Mouse (Mus musculus): Measurements from ENCODE around the gene Kcnab1. TPM values are rescaled to one million over a fixed set of nuclear protein-coding genes. Genes with fewer than 3 reads are reported as not detected.

Kcnab1 gene
- polyA plus RNA-seq, 1 experiment: 1.1 TPM

DNA sequence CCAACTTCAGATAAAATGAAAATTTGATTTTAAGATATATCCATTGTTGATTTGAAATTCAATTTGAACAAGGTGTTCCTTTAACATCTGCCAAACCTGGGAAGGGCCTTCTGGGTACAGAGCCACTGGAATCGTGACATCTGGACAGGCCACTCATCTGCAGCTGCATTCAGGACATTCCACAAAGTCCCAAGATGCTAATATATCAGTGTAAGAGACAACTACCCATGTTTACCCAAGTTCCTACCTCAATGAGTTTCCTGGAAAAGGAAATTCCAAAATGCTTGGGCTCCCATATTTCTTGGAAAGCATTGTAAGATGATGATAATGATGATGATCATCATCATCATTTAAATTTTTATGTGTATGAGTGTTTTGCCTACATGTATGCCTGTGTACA, 91.4 kb downstream of the Kcnab1 start:
- H3K4me3 ChIP-seq (replicated peaks; ENCODE audit: extremely low read depth, low read depth, low read length): no peak overlapping the region
- DNase-seq: no peak
- H3K4me1 ChIP-seq (ENCODE audit: control insufficient read depth, insufficient read depth, low read length): no peaks in the 10 kb centered on the region
- WGBS: 61% methylated on average over 1 of the region's 1 CpGs
- no peak for TF ChIP-seq CTCF (IDR thresholded peaks at IDR 0.05; ENCODE audit: insufficient read depth, low read length)
- no peak for TF ChIP-seq POLR2A (IDR thresholded peaks at IDR 0.05; ENCODE audit: borderline replicate concordance, extremely low read depth, low read depth, low read length)

DNA sequence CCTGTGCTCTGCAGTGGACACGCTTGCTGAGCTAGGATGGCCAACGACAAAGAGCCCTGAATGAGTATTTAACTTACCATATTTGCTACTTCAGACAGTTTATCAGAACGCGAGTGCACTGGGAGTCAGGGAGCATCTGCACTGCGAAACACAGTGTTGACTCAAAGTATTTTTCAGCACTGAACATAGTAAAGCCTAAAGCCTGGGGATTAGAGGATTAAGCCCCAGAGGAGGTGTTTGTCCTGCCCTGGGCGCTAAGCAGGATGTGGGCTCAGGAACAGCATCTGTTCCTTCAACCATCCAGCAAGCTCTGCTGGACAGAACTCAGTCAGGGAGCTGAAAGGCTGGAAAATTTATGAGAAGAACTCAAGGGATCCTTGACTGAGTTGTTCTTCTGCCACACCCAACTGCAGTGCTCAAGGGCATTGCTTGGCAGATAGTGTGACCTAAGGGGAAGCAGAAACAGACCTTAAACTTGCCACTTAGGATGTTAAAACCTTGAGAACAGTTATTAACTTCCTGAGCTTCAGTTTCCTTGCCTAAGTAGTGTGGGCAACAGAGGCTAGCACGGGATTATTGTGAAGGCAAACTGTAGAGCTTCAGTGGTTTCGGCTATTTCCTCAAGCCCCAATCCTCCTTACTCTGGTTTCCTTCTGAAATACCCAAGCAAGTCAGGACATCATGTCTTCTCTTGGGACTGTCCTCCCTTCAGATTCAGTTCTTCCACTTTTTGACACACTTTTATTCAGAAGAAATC, 94.4 kb downstream of the Kcnab1 start:
- TF ChIP-seq POLR2A (IDR thresholded peaks at IDR 0.05; ENCODE audit: borderline replicate concordance, extremely low read depth, low read depth, low read length) (no peak), CTCF (IDR thresholded peaks at IDR 0.05; ENCODE audit: insufficient read depth, low read length) (no peak)
- 57% methylated on average over 8 of the region's 8 CpGs for WGBS
- Histone ChIP-seq H3K4me1 (ENCODE audit: control insufficient read depth, insufficient read depth, low read length) (no peaks in the 10 kb centered on the region), H3K4me3 (replicated peaks; ENCODE audit: extremely low read depth, low read depth, low read length) (no peak overlapping the region)
- no peak for DNase-seq

GRCm38 (mm10) chr3:65204356-65205075, 95.3 kb downstream of the Kcnab1 start:
- TF ChIP-seq CTCF (IDR thresholded peaks at IDR 0.05; ENCODE audit: insufficient read depth, low read length) (no peak), POLR2A (IDR thresholded peaks at IDR 0.05; ENCODE audit: borderline replicate concordance, extremely low read depth, low read depth, low read length) (no peak)
- no peak overlapping the region for H3K4me3 ChIP-seq (replicated peaks; ENCODE audit: extremely low read depth, low read depth, low read length)
- H3K4me1 ChIP-seq (ENCODE audit: control insufficient read depth, insufficient read depth, low read length): no peaks in the 10 kb centered on the region
- 78% methylated on average over 6 of the region's 6 CpGs for WGBS
- DNase-seq: no peak

- no peak for TF ChIP-seq POLR2A (IDR thresholded peaks at IDR 0.05; ENCODE audit: borderline replicate concordance, extremely low read depth, low read depth, low read length)
- no peak for TF ChIP-seq CTCF (IDR thresholded peaks at IDR 0.05; ENCODE audit: insufficient read depth, low read length)
- Histone ChIP-seq H3K4me3 (replicated peaks; ENCODE audit: extremely low read depth, low read depth, low read length) (no peak overlapping the region), H3K4me1 (ENCODE audit: control insufficient read depth, insufficient read depth, low read length) (no peaks in the 10 kb centered on the region)
- DNase-seq: no peak
- WGBS: 69% methylated on average over 8 of the region's 8 CpGs
Observed at GRCm38 (mm10) chr3:65205539-65206020, 96.4 kb downstream of the Kcnab1 start.

DNA sequence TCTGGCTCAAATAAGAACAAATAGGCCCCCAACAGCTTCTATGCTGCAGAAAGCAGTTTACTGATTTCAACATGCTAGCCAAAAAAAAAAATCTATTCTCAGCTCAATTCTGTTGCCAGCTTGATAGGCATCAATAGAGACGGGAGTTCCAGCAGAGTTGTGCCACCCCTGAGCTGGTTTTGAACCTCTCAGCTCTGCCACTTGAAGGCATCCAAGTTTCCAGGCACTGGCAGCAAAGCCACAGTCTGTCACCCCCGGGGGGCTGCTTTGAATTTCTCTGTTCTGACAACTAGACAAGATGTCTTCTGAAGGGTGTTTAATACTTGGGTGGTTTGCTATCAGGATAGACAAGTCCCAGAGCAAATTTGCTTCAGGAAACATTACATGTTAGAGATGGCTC, 104.5 kb downstream of the Kcnab1 start:
- no peak for TF ChIP-seq CTCF (IDR thresholded peaks at IDR 0.05; ENCODE audit: insufficient read depth, low read length)
- TF ChIP-seq POLR2A (IDR thresholded peaks at IDR 0.05; ENCODE audit: borderline replicate concordance, extremely low read depth, low read depth, low read length): no peak
- Histone ChIP-seq H3K4me1 (ENCODE audit: control insufficient read depth, insufficient read depth, low read length) (no peaks in the 10 kb centered on the region), H3K4me3 (replicated peaks; ENCODE audit: extremely low read depth, low read depth, low read length) (no peak overlapping the region)
- WGBS: 58% methylated on average over 2 of the region's 2 CpGs
- no peak for DNase-seq

GRCm38 (mm10) chr3:65214635-65215034, 105.5 kb downstream of the Kcnab1 start:
- Histone ChIP-seq H3K4me1 (ENCODE audit: control insufficient read depth, insufficient read depth, low read length) (no peaks in the 10 kb centered on the region), H3K4me3 (replicated peaks; ENCODE audit: extremely low read depth, low read depth, low read length) (no peak overlapping the region)
- WGBS: 57% methylated on average over 2 of the region's 2 CpGs
- DNase-seq: no peak
- TF ChIP-seq POLR2A (IDR thresholded peaks at IDR 0.05; ENCODE audit: borderline replicate concordance, extremely low read depth, low read depth, low read length): no peak
- TF ChIP-seq CTCF (IDR thresholded peaks at IDR 0.05; ENCODE audit: insufficient read depth, low read length): no peak

- no peak for DNase-seq
- H3K4me1 ChIP-seq (ENCODE audit: control insufficient read depth, insufficient read depth, low read length): no peaks in the 10 kb centered on the region
- WGBS: 83% methylated on average over 7 of the region's 7 CpGs
- no peak overlapping the region for H3K4me3 ChIP-seq (replicated peaks; ENCODE audit: extremely low read depth, low read depth, low read length)
- no peak for TF ChIP-seq CTCF (IDR thresholded peaks at IDR 0.05; ENCODE audit: insufficient read depth, low read length)
- no peak for TF ChIP-seq POLR2A (IDR thresholded peaks at IDR 0.05; ENCODE audit: borderline replicate concordance, extremely low read depth, low read depth, low read length)
Observed at GRCm38 (mm10) chr3:65217673-65218579, 108.7 kb downstream of the Kcnab1 start.

- no peak for TF ChIP-seq POLR2A (IDR thresholded peaks at IDR 0.05; ENCODE audit: borderline replicate concordance, extremely low read depth, low read depth, low read length)
- TF ChIP-seq CTCF (IDR thresholded peaks at IDR 0.05; ENCODE audit: insufficient read depth, low read length): no peak
Observed at GRCm38 (mm10) chr3:65220287-65220686, 111.1 kb downstream of the Kcnab1 start.

GRCm38 (mm10) chr3:65223635-65224034, 114.5 kb downstream of the Kcnab1 start:
- 81% methylated on average over 2 of the region's 2 CpGs for WGBS
- no peak for DNase-seq
- TF ChIP-seq CTCF (IDR thresholded peaks at IDR 0.05; ENCODE audit: insufficient read depth, low read length) (no peak), POLR2A (IDR thresholded peaks at IDR 0.05; ENCODE audit: borderline replicate concordance, extremely low read depth, low read depth, low read length) (no peak)
- Histone ChIP-seq H3K4me3 (replicated peaks; ENCODE audit: extremely low read depth, low read depth, low read length) (no peak overlapping the region), H3K4me1 (ENCODE audit: control insufficient read depth, insufficient read depth, low read length) (no peaks in the 10 kb centered on the region)

More at GRCm38 (mm10) chr3:65220287-65220686, 111.1 kb downstream of the Kcnab1 start:
- Histone ChIP-seq H3K4me3 (replicated peaks; ENCODE audit: extremely low read depth, low read depth, low read length) (no peak overlapping the region), H3K4me1 (ENCODE audit: control insufficient read depth, insufficient read depth, low read length) (no peaks in the 10 kb centered on the region)
- no peak for DNase-seq

Measured in lung, adult 2 months (tissue).